Mouse (Mus musculus): ENCODE results near the gene Afg1l. TPM values are rescaled to one million over a fixed set of nuclear protein-coding genes. Genes with fewer than 3 reads are reported as not detected.
A peak's percentile ranks its signal among the peaks of the same experiment; 100 is the strongest.

Gene Afg1l
- polyA plus RNA-seq (2014; fragmentation: Nextera tagmentation; extraction: Ambion mirVana), result 13.4 and 14.2 TPM in 2 replicates

GRCm38 (mm10) chr10:42478341-42478720, at the start of gene Afg1l:
Gene Afg1l, minus strand, starts transcription at chr10:42478565.
- peak; percentile 95 for ATAC-seq (replicated peaks; ENCODE audit: insufficient number of reproducible peaks, low FRiP score, low TSS enrichment)
- Histone ChIP-seq H3K4me3 (ENCODE audit: low read depth, low read length) (peak within 1 kb of the TSS; percentile 78), H3K36me3 (ENCODE audit: control insufficient read depth, insufficient read depth, low read length) (no peaks in the 10 kb centered on the region), H3K27ac (ENCODE audit: low read depth, low read length) (peak within 1 kb of the TSS; percentile 98), H3K9me3 (replicated peaks; ENCODE audit: control insufficient read depth, low read length) (no peaks in the 10 kb centered on the region), H3K27me3 (ENCODE audit: control insufficient read depth, insufficient read depth, low read length) (no peaks in the 10 kb centered on the region), H3K4me1 (ENCODE audit: control insufficient read depth, insufficient read depth, low read length) (peaks cover 3% of the 10 kb centered on the region; the same call in 1 of the 2 replicates), H3K9ac (ENCODE audit: low read depth, low read length) (peak within 1 kb of the TSS; percentile 90), H3K4me2 (peak within 1 kb of the TSS; percentile 82)
- WGBS (ENCODE audit: insufficient replicate concordance), result 0% methylated on average over 29 of the region's 29 CpGs

GRCm38 (mm10) chr10:42525682-42526081, 47.3 kb upstream of the Afg1l start:
- no peak overlapping the region for H3K4me2 ChIP-seq
- H3K4me1 ChIP-seq (ENCODE audit: control insufficient read depth, insufficient read depth, low read length), result peaks cover 12% of the 10 kb centered on the region
- 86% methylated on average over 3 of the region's 3 CpGs for WGBS (ENCODE audit: insufficient replicate concordance)
- H3K4me3 ChIP-seq (ENCODE audit: low read depth, low read length), result no peak overlapping the region
- no peak for ATAC-seq (replicated peaks; ENCODE audit: insufficient number of reproducible peaks, low FRiP score, low TSS enrichment)
- H3K9ac ChIP-seq (ENCODE audit: low read depth, low read length), result no peak overlapping the region
- H3K36me3 ChIP-seq (ENCODE audit: control insufficient read depth, insufficient read depth, low read length), result peaks cover 10% of the 10 kb centered on the region
- H3K27ac ChIP-seq (ENCODE audit: low read depth, low read length), result no peak overlapping the region
- no peaks in the 10 kb centered on the region for H3K9me3 ChIP-seq (replicated peaks; ENCODE audit: control insufficient read depth, low read length)
- H3K27me3 ChIP-seq (ENCODE audit: control insufficient read depth, insufficient read depth, low read length), result no peaks in the 10 kb centered on the region

GRCm38 (mm10) chr10:42523556-42524162, 45.3 kb upstream of the Afg1l start:
- ATAC-seq (replicated peaks; ENCODE audit: insufficient number of reproducible peaks, low FRiP score, low TSS enrichment), result no peak
- Histone ChIP-seq H3K4me2 (no peak overlapping the region), H3K27me3 (ENCODE audit: control insufficient read depth, insufficient read depth, low read length) (no peaks in the 10 kb centered on the region), H3K9me3 (replicated peaks; ENCODE audit: control insufficient read depth, low read length) (no peaks in the 10 kb centered on the region), H3K4me3 (ENCODE audit: low read depth, low read length) (no peak overlapping the region), H3K9ac (ENCODE audit: low read depth, low read length) (no peak overlapping the region), H3K27ac (ENCODE audit: low read depth, low read length) (no peak overlapping the region), H3K36me3 (ENCODE audit: control insufficient read depth, insufficient read depth, low read length) (peaks cover 5% of the 10 kb centered on the region), H3K4me1 (ENCODE audit: control insufficient read depth, insufficient read depth, low read length) (peaks cover 16% of the 10 kb centered on the region)
- 85% methylated on average over 11 of the region's 11 CpGs for WGBS (ENCODE audit: insufficient replicate concordance)

- no peak overlapping the region for H3K27ac ChIP-seq (ENCODE audit: low read depth, low read length)
- H3K4me1 ChIP-seq (ENCODE audit: control insufficient read depth, insufficient read depth, low read length), result peaks cover 20% of the 10 kb centered on the region
- no peak for ATAC-seq (replicated peaks; ENCODE audit: insufficient number of reproducible peaks, low FRiP score, low TSS enrichment)
- H3K9me3 ChIP-seq (replicated peaks; ENCODE audit: control insufficient read depth, low read length), result no peaks in the 10 kb centered on the region
- H3K4me3 ChIP-seq (ENCODE audit: low read depth, low read length), result no peak overlapping the region
- 60% methylated on average over 2 of the region's 2 CpGs for WGBS (ENCODE audit: insufficient replicate concordance)
- no peak overlapping the region for H3K4me2 ChIP-seq
- H3K27me3 ChIP-seq (ENCODE audit: control insufficient read depth, insufficient read depth, low read length), result no peaks in the 10 kb centered on the region
- no peak overlapping the region for H3K9ac ChIP-seq (ENCODE audit: low read depth, low read length)
- H3K36me3 ChIP-seq (ENCODE audit: control insufficient read depth, insufficient read depth, low read length), result peaks cover 2% of the 10 kb centered on the region
Observed at GRCm38 (mm10) chr10:42522912-42523311, 44.5 kb upstream of the Afg1l start.

- H3K4me1 ChIP-seq (ENCODE audit: control insufficient read depth, insufficient read depth, low read length), result peaks cover 20% of the 10 kb centered on the region
- H3K9me3 ChIP-seq (replicated peaks; ENCODE audit: control insufficient read depth, low read length), result no peaks in the 10 kb centered on the region
- H3K9ac ChIP-seq (ENCODE audit: low read depth, low read length), result no peak overlapping the region
- WGBS (ENCODE audit: insufficient replicate concordance), result 44% methylated on average over 5 of the region's 5 CpGs
- no peaks in the 10 kb centered on the region for H3K27me3 ChIP-seq (ENCODE audit: control insufficient read depth, insufficient read depth, low read length)
- peak overlapping the region; percentile 71 for H3K27ac ChIP-seq (ENCODE audit: low read depth, low read length)
- ATAC-seq (replicated peaks; ENCODE audit: insufficient number of reproducible peaks, low FRiP score, low TSS enrichment), result peak; percentile 61; the same call in 1 of the 2 replicates
- H3K4me2 ChIP-seq, result no peak overlapping the region
- H3K4me3 ChIP-seq (ENCODE audit: low read depth, low read length), result no peak overlapping the region
- no peaks in the 10 kb centered on the region; the same call in 1 of the 2 replicates for H3K36me3 ChIP-seq (ENCODE audit: control insufficient read depth, insufficient read depth, low read length)
Observed at GRCm38 (mm10) chr10:42521315-42521981, 43.1 kb upstream of the Afg1l start.

GRCm38 (mm10) chr10:42518363-42518762, 40.0 kb upstream of the Afg1l start:
- peaks cover 20% of the 10 kb centered on the region for H3K4me1 ChIP-seq (ENCODE audit: control insufficient read depth, insufficient read depth, low read length)
- H3K36me3 ChIP-seq (ENCODE audit: control insufficient read depth, insufficient read depth, low read length), result no peaks in the 10 kb centered on the region
- no peak for ATAC-seq (replicated peaks; ENCODE audit: insufficient number of reproducible peaks, low FRiP score, low TSS enrichment)
- H3K9me3 ChIP-seq (replicated peaks; ENCODE audit: control insufficient read depth, low read length), result no peaks in the 10 kb centered on the region
- no peak overlapping the region for H3K4me3 ChIP-seq (ENCODE audit: low read depth, low read length)
- 66% methylated on average over 8 of the region's 8 CpGs for WGBS (ENCODE audit: insufficient replicate concordance)
- no peaks in the 10 kb centered on the region for H3K27me3 ChIP-seq (ENCODE audit: control insufficient read depth, insufficient read depth, low read length)
- H3K9ac ChIP-seq (ENCODE audit: low read depth, low read length), result no peak overlapping the region
- no peak overlapping the region for H3K27ac ChIP-seq (ENCODE audit: low read depth, low read length)
- H3K4me2 ChIP-seq, result no peak overlapping the region

GRCm38 (mm10) chr10:42514125-42514524, 35.8 kb upstream of the Afg1l start:
- Histone ChIP-seq H3K4me3 (ENCODE audit: low read depth, low read length) (no peak overlapping the region), H3K27ac (ENCODE audit: low read depth, low read length) (no peak overlapping the region), H3K9ac (ENCODE audit: low read depth, low read length) (no peak overlapping the region), H3K4me1 (ENCODE audit: control insufficient read depth, insufficient read depth, low read length) (peaks cover 4% of the 10 kb centered on the region; the same call in 1 of the 2 replicates), H3K4me2 (no peak overlapping the region), H3K9me3 (replicated peaks; ENCODE audit: control insufficient read depth, low read length) (no peaks in the 10 kb centered on the region), H3K36me3 (ENCODE audit: control insufficient read depth, insufficient read depth, low read length) (no peaks in the 10 kb centered on the region), H3K27me3 (ENCODE audit: control insufficient read depth, insufficient read depth, low read length) (no peaks in the 10 kb centered on the region)
- no peak for ATAC-seq (replicated peaks; ENCODE audit: insufficient number of reproducible peaks, low FRiP score, low TSS enrichment)

GRCm38 (mm10) chr10:42511184-42512135, 33.1 kb upstream of the Afg1l start:
- H3K27ac ChIP-seq (ENCODE audit: low read depth, low read length), result no peak overlapping the region
- no peak for ATAC-seq (replicated peaks; ENCODE audit: insufficient number of reproducible peaks, low FRiP score, low TSS enrichment)
- whole genome bisulfite sequencing (ENCODE audit: insufficient replicate concordance), result 57% methylated on average over 6 of the region's 6 CpGs
- no peaks in the 10 kb centered on the region for H3K27me3 ChIP-seq (ENCODE audit: control insufficient read depth, insufficient read depth, low read length)
- H3K9me3 ChIP-seq (replicated peaks; ENCODE audit: control insufficient read depth, low read length), result no peaks in the 10 kb centered on the region
- 0 out of 2 replicates have a peak, but pooled peaks cover 2% of the 10 kb centered on the region for H3K36me3 ChIP-seq (ENCODE audit: control insufficient read depth, insufficient read depth, low read length)
- H3K9ac ChIP-seq (ENCODE audit: low read depth, low read length), result no peak overlapping the region
- H3K4me3 ChIP-seq (ENCODE audit: low read depth, low read length), result no peak overlapping the region
- H3K4me2 ChIP-seq, result no peak overlapping the region
- peaks cover 4% of the 10 kb centered on the region; the same call in 1 of the 2 replicates for H3K4me1 ChIP-seq (ENCODE audit: control insufficient read depth, insufficient read depth, low read length)

Measured in heart, embryonic 11.5 days (tissue).